Mouse (Mus musculus): ENCODE results near the gene Mterf2. TPM values are rescaled to one million over a fixed set of nuclear protein-coding genes. Genes with fewer than 3 reads are reported as not detected.

Gene Mterf2
- total and polyA plus RNA-seq, 3 experiments = 9.7 to 32.0 (median 10.7) TPM

- Histone ChIP-seq H3K27me3 (replicated peaks) (no peaks in the 10 kb centered on the region), H3K36me3 (replicated peaks in 1 of 2; ENCODE audit: control insufficient read depth in 1 of 2, insufficient read depth in 1 of 2, low read length in 1 of 2) (peaks cover 0 to 6% of the 10 kb centered on the region in 2 experiments), H3K9me3 (replicated peaks; ENCODE audit: low read length) (no peaks in the 10 kb centered on the region), H3K27ac (ENCODE audit: insufficient read depth, low read depth) (peak overlapping the region; percentile 58; the same call in 1 of the 2 replicates), H3K9ac (ENCODE audit: insufficient read depth, low read depth) (peak overlapping the region; percentile 79), H3K79me2 (replicated peaks; ENCODE audit: control insufficient read depth, extremely low read depth, insufficient read depth, poor library complexity, severe bottlenecking) (peaks cover 15% of the 10 kb centered on the region), H3K4me3 (replicated peaks in 1 of 3; ENCODE audit: low read depth in 2 of 3, low read length in 2 of 3, poor library complexity in 1 of 3) (peak overlapping the region; percentile 72 to 88 (median 76)), H3K4me1 (ENCODE audit: control insufficient read depth in 1 of 2, insufficient read depth in 2 of 2) (peaks cover 0 to 28% of the 10 kb centered on the region in 2 experiments; a peak in 2 of 4 replicates), H3K4me2 (ENCODE audit: insufficient read depth, low read depth, poor library complexity, severe bottlenecking) (peak overlapping the region; percentile 84)
- peak; percentile 58 for TF ChIP-seq CHD2 (IDR thresholded peaks at IDR 0.05; ENCODE audit: low read length)
- no peak for TF ChIP-seq HCFC1 (IDR thresholded peaks at IDR 0.05; ENCODE audit: low read depth, low read length)
- no peak for TF ChIP-seq USF1 (IDR thresholded peaks at IDR 0.05; ENCODE audit: low read depth, low read length)
- 0 out of 2 replicates have a peak, but pooled peaks have one; percentile 16 for TF ChIP-seq TBP (conservative IDR thresholded peaks at IDR 0.05; ENCODE audit: low read depth, low read length)
- 0 out of 2 replicates have a peak, but pooled peaks have one; percentile 7 for TF ChIP-seq MXI1 (IDR thresholded peaks at IDR 0.05; ENCODE audit: low read depth, low read length)
- TF ChIP-seq TCF12 (IDR thresholded peaks at IDR 0.05; ENCODE audit: low read depth, low read length) = no peak
- no peak for TF ChIP-seq PAX5 (IDR thresholded peaks at IDR 0.05; ENCODE audit: low read length)
- TF ChIP-seq MYC (IDR thresholded peaks at IDR 0.05; ENCODE audit: low read depth, low read length) = peak; percentile 27; the same call in 1 of the 2 replicates
- TF ChIP-seq POLR2AphosphoS2 (IDR thresholded peaks at IDR 0.05; ENCODE audit: low read depth, low read length) = no peak; the same call in 1 of the 2 replicates
- no peak for TF ChIP-seq SMC3 (IDR thresholded peaks at IDR 0.05; ENCODE audit: low read depth, low read length)
- no peak for TF ChIP-seq GABPA (IDR thresholded peaks at IDR 0.05; ENCODE audit: insufficient replicate concordance, low read depth, low read length)
- TF ChIP-seq ZKSCAN1 (IDR thresholded peaks at IDR 0.05; ENCODE audit: borderline replicate concordance, low read depth, low read length) = no peak
- no peak for TF ChIP-seq RAD21 (IDR thresholded peaks at IDR 0.05; ENCODE audit: low read depth, low read length)
- no peak for TF ChIP-seq ZNF384 (IDR thresholded peaks at IDR 0.05; ENCODE audit: low read depth, low read length)
- TF ChIP-seq E2F4 (IDR thresholded peaks at IDR 0.05; ENCODE audit: insufficient replicate concordance, low read depth, low read length) = no peak
- no peak for TF ChIP-seq MEF2A (IDR thresholded peaks at IDR 0.05; ENCODE audit: borderline replicate concordance, low read depth, low read length)
- TF ChIP-seq BHLHE40 (IDR thresholded peaks at IDR 0.05; ENCODE audit: low read depth, low read length) = no peak; the same call in 1 of the 2 replicates
- TF ChIP-seq MAZ (IDR thresholded peaks at IDR 0.05; ENCODE audit: low read depth, low read length) = no peak
- TF ChIP-seq ZC3H11A (IDR thresholded peaks at IDR 0.05; ENCODE audit: low read depth, low read length) = no peak
- TF ChIP-seq ZMIZ1 (IDR thresholded peaks at IDR 0.05; ENCODE audit: low read depth, low read length) = 0 out of 2 replicates have a peak, but pooled peaks have one; percentile 8
- TF ChIP-seq USF2 (conservative IDR thresholded peaks at IDR 0.05; ENCODE audit: low read depth, low read length) = no peak
- no peak for TF ChIP-seq NRF1 (IDR thresholded peaks at IDR 0.05; ENCODE audit: low read depth, low read length)
- no peak for TF ChIP-seq RCOR1 (conservative IDR thresholded peaks at IDR 0.05; ENCODE audit: low read depth, low read length)
- no peak for TF ChIP-seq MAFK (IDR thresholded peaks at IDR 0.05; ENCODE audit: insufficient replicate concordance, low read length)
- no peak for TF ChIP-seq KAT2A (IDR thresholded peaks at IDR 0.05; ENCODE audit: insufficient replicate concordance, low read length)
- no peak for TF ChIP-seq JUN (IDR thresholded peaks at IDR 0.05; ENCODE audit: insufficient read depth, low read depth, low read length)
- no peak for TF ChIP-seq CHD1 (IDR thresholded peaks at IDR 0.05; ENCODE audit: low read depth, low read length)
- peak; percentile 55 for TF ChIP-seq MAX (IDR thresholded peaks at IDR 0.05; ENCODE audit: low read length)
- no peak for TF ChIP-seq ETS1 (conservative IDR thresholded peaks at IDR 0.05; ENCODE audit: low read depth, low read length)
- TF ChIP-seq CTCF (conservative IDR thresholded peaks at IDR 0.05 in 1 of 2, IDR thresholded peaks at IDR 0.05 in 1 of 2; ENCODE audit: low read depth in 2 of 2, low read length in 2 of 2) = no peak
- TF ChIP-seq ELF1 (IDR thresholded peaks at IDR 0.05; ENCODE audit: low read depth, low read length) = peak; percentile 18; the same call in 1 of the 2 replicates
- TF ChIP-seq SIN3A (IDR thresholded peaks at IDR 0.05; ENCODE audit: low read length) = 0 out of 2 replicates have a peak, but pooled peaks have one; percentile 21
- no peak for TF ChIP-seq EP300 (IDR thresholded peaks at IDR 0.05; ENCODE audit: low read length)
- no peak for TF ChIP-seq JUND (conservative IDR thresholded peaks at IDR 0.05; ENCODE audit: low read depth, low read length)
- TF ChIP-seq NELFE (IDR thresholded peaks at IDR 0.05; ENCODE audit: low read depth, low read length) = peak; percentile 4; the same call in 1 of the 2 replicates
- TF ChIP-seq IRF4 (IDR thresholded peaks at IDR 0.05; ENCODE audit: low read depth, low read length) = no peak
- no peak for TF ChIP-seq UBTF (IDR thresholded peaks at IDR 0.05; ENCODE audit: low read depth, low read length)
- TF ChIP-seq POLR2A (IDR thresholded peaks at IDR 0.05; ENCODE audit: low read depth, low read length) = no peak
- no peak for DNase-seq (ENCODE audit: extremely low read depth)
- dilution Hi-C loops (cut with MboI; ENCODE audit: extremely low pct_ligation_motif_present, extremely low pct_unique_long_range_greater_than_20kb, low sequenced_read_pairs) = no loop called here
- in situ Hi-C loops (cut with MboI; ENCODE audit: low pct_ligation_motif_present, low pct_unique_long_range_greater_than_20kb, low sequenced_read_pairs) = no loop called here
These were observed 26.0 kb downstream of the Mterf2 start for GRCm38 (mm10) chr10:85101841-85102240.

All from CH12.LX (cell line).